In the genomic region with DNA sequence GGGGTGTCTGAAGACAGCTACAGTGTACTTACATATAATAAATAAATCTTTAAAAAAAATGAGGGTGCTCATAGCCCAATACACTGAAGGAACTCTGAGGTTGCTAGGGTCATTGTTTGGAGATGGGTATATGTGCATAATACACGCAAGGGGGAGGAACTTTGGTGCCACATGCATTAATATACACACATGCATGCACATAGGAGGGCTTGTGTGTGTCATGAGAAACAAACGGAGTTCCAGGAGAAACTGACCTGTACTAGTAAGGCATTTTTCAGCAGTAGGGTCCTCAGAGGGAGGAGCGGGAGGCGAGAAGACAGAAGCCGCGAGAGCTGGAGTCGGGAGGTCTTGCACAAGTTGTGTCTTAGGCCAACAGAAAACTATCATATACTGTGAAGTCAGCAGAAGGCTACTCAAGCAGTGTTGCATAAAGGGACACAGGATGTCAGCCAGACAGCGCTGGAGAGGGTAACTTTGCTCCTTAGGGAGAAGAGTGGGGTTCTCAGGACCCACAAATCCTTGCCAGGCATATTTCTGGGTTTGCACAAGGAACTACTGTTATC, we compare ENCODE assay signal across 8 mouse cellular contexts. TPM values are rescaled to one million over a fixed set of nuclear protein-coding genes. Genes with fewer than 3 reads are reported as not detected.
A peak's percentile ranks its signal among the peaks of the same experiment; 100 is the strongest.
DNase-seq lines count a peak whose midpoint lies in the region; ATAC-seq and TF ChIP-seq lines count a peak whose summit lies in the region.

No protein-coding gene starts in this region.

- no peak overlapping the region for H3K4me3 ChIP-seq in thymus, adult 2 months (ENCODE audit: control insufficient read depth, insufficient read depth, low read length)
- H3K4me3 ChIP-seq in hindbrain, embryonic 11.5 days (ENCODE audit: low read depth, low read length): no peak overlapping the region

- DNase-seq in thymus, adult 2 months: no peak
- DNase-seq in thymus, postnatal 36 days: no peak
- DNase-seq in hindbrain, embryonic 11.5 days (ENCODE audit: low spot score): no peak
- peak; percentile 63 for DNase-seq in lung, postnatal 10 days
- DNase-seq in frontal cortex, postnatal 10 days (ENCODE audit: low spot score in 2 of 2): no peak
- DNase-seq in cerebellum, postnatal 25 days: no peak
- no peak for DNase-seq in frontal cortex, postnatal 36 days (ENCODE audit: low spot score in 2 of 2)
- no peak for DNase-seq in urinary bladder, adult 18-20 months (ENCODE audit: low spot score in 2 of 2)

- TF ChIP-seq POLR2A in thymus, adult 2 months (IDR thresholded peaks at IDR 0.05; ENCODE audit: control insufficient read depth, extremely low read depth, insufficient read depth, low read length, poor library complexity): no peak

- 74% methylated on average over 8 of the region's 8 CpGs for WGBS in thymus, adult 2 months
- 63% methylated on average over 8 of the region's 8 CpGs for WGBS in hindbrain, embryonic 11.5 days

- H3K9me3 ChIP-seq in hindbrain, embryonic 11.5 days (ENCODE audit: control insufficient read depth, low read length): no peaks in the 10 kb centered on the region

- H3K4me2 ChIP-seq in hindbrain, embryonic 11.5 days (replicated peaks; ENCODE audit: low read depth, low read length): peak overlapping the region; percentile 5; the same call in 1 of the 2 replicates

- no peaks in the 10 kb centered on the region for H3K27me3 ChIP-seq in thymus, adult 2 months (ENCODE audit: control insufficient read depth, insufficient read depth, low read length)
- no peaks in the 10 kb centered on the region for H3K27me3 ChIP-seq in hindbrain, embryonic 11.5 days (ENCODE audit: control insufficient read depth, insufficient read depth, low read length)

- H3K36me3 ChIP-seq in thymus, adult 2 months (ENCODE audit: control insufficient read depth, insufficient read depth, low read length): no peaks in the 10 kb centered on the region
- no peaks in the 10 kb centered on the region for H3K36me3 ChIP-seq in hindbrain, embryonic 11.5 days (ENCODE audit: control insufficient read depth, insufficient read depth, low read length)

- H3K9ac ChIP-seq in hindbrain, embryonic 11.5 days (ENCODE audit: low read depth, low read length): no peak overlapping the region

- TF ChIP-seq CTCF in thymus, adult 2 months (IDR thresholded peaks at IDR 0.05; ENCODE audit: borderline replicate concordance, control insufficient read depth, extremely low read depth, insufficient read depth, low read length, poor library complexity): no peak

- ATAC-seq in hindbrain, embryonic 11.5 days (ENCODE audit: low FRiP score): peak; percentile 4; the same call in 1 of the 2 replicates

- H3K27ac ChIP-seq in thymus, adult 2 months (ENCODE audit: control insufficient read depth, insufficient read depth, low read length): peak overlapping the region; percentile 43; the same call in 1 of the 2 replicates
- H3K27ac ChIP-seq in hindbrain, embryonic 11.5 days (ENCODE audit: low read depth, low read length): no peak overlapping the region

- peaks cover 7% of the 10 kb centered on the region; the same call in 1 of the 2 replicates for H3K4me1 ChIP-seq in thymus, adult 2 months (replicated peaks; ENCODE audit: control insufficient read depth, insufficient read depth, low read length)
- H3K4me1 ChIP-seq in hindbrain, embryonic 11.5 days (replicated peaks; ENCODE audit: control insufficient read depth, insufficient read depth, low read length): no peaks in the 10 kb centered on the region

RNA-seq across cellular contexts. Expression of a gene that starts 7.5 kb away (rescaled TPM):
- polyA plus RNA-seq in thymus, adult 2 months (2012; rRNA removed): 131 and 133 TPM in 2 replicates
- polyA plus RNA-seq in hindbrain, embryonic 11.5 days (2014; fragmentation: Nextera tagmentation; extraction: Ambion mirVana): 184 and 193 TPM in 2 replicates

RNA-seq across cellular contexts. Expression of a gene that starts 34.6 kb away (rescaled TPM):
- 83.5 and 85.5 TPM in 2 replicates for polyA plus RNA-seq in thymus, adult 2 months (2012; rRNA removed)
- polyA plus RNA-seq in hindbrain, embryonic 11.5 days (2014; fragmentation: Nextera tagmentation; extraction: Ambion mirVana): 0.12 and 0.14 TPM in 2 replicates

RNA-seq across cellular contexts. Expression of a gene that starts 35.6 kb away (rescaled TPM):
- polyA plus RNA-seq in thymus, adult 2 months (2012; rRNA removed): 29.3 and 37.0 TPM in 2 replicates
- 41.9 and 45.7 TPM in 2 replicates for polyA plus RNA-seq in hindbrain, embryonic 11.5 days (2014; fragmentation: Nextera tagmentation; extraction: Ambion mirVana)

RNA-seq across cellular contexts. Expression of a gene that starts 36.4 kb away (rescaled TPM):
- 0.04 and 0.11 TPM in 2 replicates for polyA plus RNA-seq in thymus, adult 2 months (2012; rRNA removed)
- 0.22 and 0.29 TPM in 2 replicates for polyA plus RNA-seq in hindbrain, embryonic 11.5 days (2014; fragmentation: Nextera tagmentation; extraction: Ambion mirVana)

Comparison
In these comparisons a context has a peak if more than half of its experiments do, and no peak if none do; other contexts are left out.
1. RNA of a gene that starts 34.6 kb away (polyA plus RNA-seq): 83.5 to 85.5 TPM in thymus, adult 2 months; 0.12 to 0.14 TPM in hindbrain, embryonic 11.5 days; every median in the first group is over 10 times any median in the second.